Mouse (Mus musculus) heart, embryonic 16.5 days (tissue): ENCODE data around the gene Srpx. TPM values are rescaled to one million over a fixed set of nuclear protein-coding genes. Genes with fewer than 3 reads are reported as not detected.

Source experiments
- ATAC-seq: fragments of 200-750 bp; cut with Nextera tagmentation; replicated peaks from 2 replicates; pipeline ENCODE4 v1.8.0; 2017; ENCODE audit warnings: moderate number of reproducible peaks; ENCODE audit not compliant: insufficient read depth, low FRiP score; ENCODE audit errors: extremely low read depth
- H3K27ac ChIP-seq: fragments of 300-500 bp; sonication (generic); 2 replicates; pipeline ENCODE4 v1.5.1; 2014; ENCODE audit warnings: mild to moderate bottlenecking, low read length, control low read depth, moderate library complexity
- H3K27me3 ChIP-seq: fragments of 300-500 bp; sonication (generic); 2 replicates; pipeline ENCODE4 v1.6.1; 2014; ENCODE audit warnings: low read length, mixed read lengths; ENCODE audit not compliant: control insufficient read depth, insufficient read depth
- H3K36me3 ChIP-seq: fragments of 300-500 bp; sonication (generic); 2 replicates; pipeline ENCODE4 v1.6.1; 2014; ENCODE audit not compliant: control insufficient read depth, insufficient read depth
- H3K4me1 ChIP-seq: fragments of 300-500 bp; sonication (generic); 2 replicates; pipeline ENCODE4 v1.6.1; 2014; ENCODE audit warnings: low read length, mixed read lengths; ENCODE audit not compliant: control insufficient read depth, insufficient read depth
- H3K4me2 ChIP-seq: fragments of 300-500 bp; sonication (generic); 2 replicates; pipeline ENCODE4 v1.6.1; 2014; ENCODE audit warnings: low read depth, mild to moderate bottlenecking, control low read depth, low read length
- H3K4me3 ChIP-seq: fragments of 300-500 bp; sonication (generic); 2 replicates; pipeline ENCODE4 v1.5.1; 2014; ENCODE audit warnings: mild to moderate bottlenecking, control low read depth, low read length
- H3K9ac ChIP-seq: fragments of 300-500 bp; sonication (generic); 2 replicates; pipeline ENCODE4 v1.6.1; 2014; ENCODE audit warnings: low read length, control low read depth
- H3K9me3 ChIP-seq: fragments of 300-500 bp; sonication (generic); replicated peaks from 2 replicates; pipeline ENCODE4 v1.6.1; 2016; ENCODE audit warnings: low read length; ENCODE audit not compliant: control insufficient read depth
- WGBS: fragments of 180-500 bp; shearing (Covaris S2); extraction: QIAGEN DNeasy Blood & Tissue Kit; methylation state at CpG from one replicate; pipeline ENCODE4 v1.1.7; 2014; 5-methylcytosine and 5-hydroxymethylcytosine counted together
- polyA plus RNA-seq: library from polyadenylated mRNA; unstranded; fragments of >200 nt; fragmentation: Nextera tagmentation; extraction: Ambion mirVana; gene quantifications from 2 replicates; pipeline ENCODE4 v1.2.1, GENCODE M21; 2015

The Srpx gene
- polyA plus RNA-seq, 1 experiment from 2014 or later: 14.5 TPM

GRCm38 (mm10) chrX:10079981-10080380 lies 37.5 kb downstream of the Srpx start:
- 57% methylated on average over 1 of the region's 1 CpGs for WGBS
- H3K9me3 ChIP-seq: no peaks in the 10 kb centered on the region
- no peaks in the 10 kb centered on the region for H3K4me1 ChIP-seq
- H3K27ac ChIP-seq: no peak overlapping the region
- H3K4me3 ChIP-seq: no peak overlapping the region
- H3K4me2 ChIP-seq: no peak overlapping the region
- H3K27me3 ChIP-seq: no peaks in the 10 kb centered on the region
- H3K9ac ChIP-seq: no peak overlapping the region
- no peaks in the 10 kb centered on the region for H3K36me3 ChIP-seq
- no peak for ATAC-seq

GRCm38 (mm10) chrX:10073966-10074365 lies 43.5 kb downstream of the Srpx start:
- Histone ChIP-seq H3K27ac (no peak overlapping the region), H3K27me3 (no peaks in the 10 kb centered on the region), H3K9me3 (no peaks in the 10 kb centered on the region), H3K9ac (no peak overlapping the region), H3K4me1 (no peaks in the 10 kb centered on the region), H3K4me3 (no peak overlapping the region), H3K36me3 (no peaks in the 10 kb centered on the region), H3K4me2 (no peak overlapping the region)
- 72% methylated on average over 3 of the region's 3 CpGs for WGBS
- no peak for ATAC-seq

DNA sequence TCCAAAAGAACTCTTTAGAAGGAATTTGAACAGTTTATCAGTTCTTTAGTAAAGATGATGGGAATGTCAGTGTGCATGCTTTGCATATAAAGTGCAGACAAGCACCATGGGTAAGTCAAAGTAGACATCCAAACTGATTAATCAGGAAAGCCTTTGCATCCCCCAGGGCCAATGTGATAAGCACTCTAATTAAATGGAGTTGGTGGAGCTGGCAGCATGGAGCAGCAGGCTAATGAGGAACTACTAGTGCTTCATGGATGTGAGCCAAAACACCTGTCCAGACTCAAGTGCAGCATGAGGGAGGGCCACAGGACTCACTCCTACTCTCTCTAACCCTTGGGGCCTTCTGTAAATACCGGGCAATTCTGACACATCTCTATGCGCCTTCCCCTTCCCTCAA lies 46.0 kb downstream of the Srpx start:
- Histone ChIP-seq H3K4me1 (no peaks in the 10 kb centered on the region), H3K27ac (no peak overlapping the region), H3K4me3 (no peak overlapping the region), H3K36me3 (no peaks in the 10 kb centered on the region), H3K4me2 (no peak overlapping the region), H3K9ac (no peak overlapping the region), H3K27me3 (no peaks in the 10 kb centered on the region), H3K9me3 (no peaks in the 10 kb centered on the region)
- WGBS: 67% methylated on average over 2 of the region's 2 CpGs
- ATAC-seq: no peak

DNA sequence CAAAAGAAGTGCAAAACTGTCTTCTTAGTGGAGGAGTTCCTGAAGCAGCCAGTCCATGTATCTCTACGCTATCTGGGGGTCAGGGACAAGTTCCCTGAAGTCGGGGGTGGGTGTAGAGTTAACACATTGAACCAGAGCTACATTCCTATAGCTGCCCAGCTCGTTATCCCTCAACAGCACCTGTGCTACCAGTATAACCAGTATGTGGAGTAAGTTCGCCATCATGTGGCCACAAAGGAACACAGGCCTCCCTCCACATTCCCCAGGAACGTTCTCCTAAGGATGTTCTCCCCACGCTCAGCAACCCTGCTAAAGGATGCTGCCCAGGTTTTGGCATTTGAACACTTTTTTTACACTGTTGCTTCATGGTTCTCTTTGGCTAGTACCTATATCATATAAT lies 46.8 kb downstream of the Srpx start:
- H3K4me2 ChIP-seq: no peak overlapping the region
- 19% methylated on average over 6 of the region's 6 CpGs for WGBS
- no peaks in the 10 kb centered on the region for H3K4me1 ChIP-seq
- ATAC-seq: no peak
- no peaks in the 10 kb centered on the region for H3K9me3 ChIP-seq
- H3K27me3 ChIP-seq: no peaks in the 10 kb centered on the region
- H3K27ac ChIP-seq: no peak overlapping the region
- H3K36me3 ChIP-seq: no peaks in the 10 kb centered on the region
- no peak overlapping the region for H3K9ac ChIP-seq
- H3K4me3 ChIP-seq: no peak overlapping the region

GRCm38 (mm10) chrX:10069405-10069804 lies 48.1 kb downstream of the Srpx start:
- no peaks in the 10 kb centered on the region for H3K4me1 ChIP-seq
- no peak overlapping the region for H3K27ac ChIP-seq
- ATAC-seq: no peak
- no peaks in the 10 kb centered on the region for H3K9me3 ChIP-seq
- 51% methylated on average over 4 of the region's 4 CpGs for WGBS
- H3K4me3 ChIP-seq: no peak overlapping the region
- H3K9ac ChIP-seq: no peak overlapping the region
- no peak overlapping the region for H3K4me2 ChIP-seq
- no peaks in the 10 kb centered on the region for H3K27me3 ChIP-seq
- H3K36me3 ChIP-seq: no peaks in the 10 kb centered on the region

- WGBS: 44% methylated on average over 1 of the region's 1 CpGs
- no peaks in the 10 kb centered on the region for H3K9me3 ChIP-seq
- H3K27me3 ChIP-seq: no peaks in the 10 kb centered on the region
- H3K36me3 ChIP-seq: no peaks in the 10 kb centered on the region
- H3K4me1 ChIP-seq: no peaks in the 10 kb centered on the region
- H3K4me2 ChIP-seq: no peak overlapping the region
- ATAC-seq: no peak
- no peak overlapping the region for H3K9ac ChIP-seq
- no peak overlapping the region for H3K27ac ChIP-seq
- no peak overlapping the region for H3K4me3 ChIP-seq
These were observed 53.7 kb downstream of the Srpx start for GRCm38 (mm10) chrX:10063781-10064180.

- no peaks in the 10 kb centered on the region for H3K9me3 ChIP-seq
- no peaks in the 10 kb centered on the region for H3K36me3 ChIP-seq
- ATAC-seq: no peak
- H3K4me2 ChIP-seq: no peak overlapping the region
- H3K9ac ChIP-seq: no peak overlapping the region
- WGBS: 69% methylated on average over 2 of the region's 2 CpGs
- H3K27me3 ChIP-seq: no peaks in the 10 kb centered on the region
- H3K27ac ChIP-seq: no peak overlapping the region
- no peaks in the 10 kb centered on the region for H3K4me1 ChIP-seq
- H3K4me3 ChIP-seq: no peak overlapping the region
These were observed 54.1 kb downstream of the Srpx start for GRCm38 (mm10) chrX:10063361-10063760.

GRCm38 (mm10) chrX:10062201-10062600 lies 55.3 kb downstream of the Srpx start:
- Histone ChIP-seq H3K4me2 (no peak overlapping the region), H3K9ac (no peak overlapping the region), H3K27me3 (no peaks in the 10 kb centered on the region), H3K36me3 (no peaks in the 10 kb centered on the region), H3K9me3 (no peaks in the 10 kb centered on the region), H3K27ac (no peak overlapping the region), H3K4me3 (no peak overlapping the region), H3K4me1 (no peaks in the 10 kb centered on the region)
- 75% methylated on average over 4 of the region's 4 CpGs for WGBS
- ATAC-seq: no peak

- Histone ChIP-seq H3K27me3 (no peaks in the 10 kb centered on the region), H3K9ac (no peak overlapping the region), H3K9me3 (no peaks in the 10 kb centered on the region), H3K27ac (no peak overlapping the region), H3K4me2 (no peak overlapping the region), H3K4me3 (no peak overlapping the region), H3K36me3 (no peaks in the 10 kb centered on the region), H3K4me1 (no peaks in the 10 kb centered on the region)
- ATAC-seq: no peak
These were observed 82.8 kb downstream of the Srpx start for GRCm38 (mm10) chrX:10034666-10035065.

- no peak for ATAC-seq
These were observed 107.3 kb downstream of the Srpx start for GRCm38 (mm10) chrX:10010202-10010601.

More at GRCm38 (mm10) chrX:10010202-10010601, 107.3 kb downstream of the Srpx start:
- H3K9me3 ChIP-seq: no peaks in the 10 kb centered on the region
- H3K36me3 ChIP-seq: no peaks in the 10 kb centered on the region
- no peak overlapping the region for H3K4me3 ChIP-seq
- H3K4me2 ChIP-seq: no peak overlapping the region
- H3K9ac ChIP-seq: no peak overlapping the region
- no peak overlapping the region for H3K27ac ChIP-seq
- H3K4me1 ChIP-seq: no peaks in the 10 kb centered on the region
- no peaks in the 10 kb centered on the region for H3K27me3 ChIP-seq
